Mouse (Mus musculus) urinary bladder, adult 18-20 months (tissue): ENCODE measurements around the gene Nhp2.
"Not testable (repeated sequence)": the region's sequence is repeated elsewhere in the genome, so short reads cannot be mapped to it uniquely, and the experiment has no call there.

Source experiments
- DNase-seq, 2 experiments: peaks; one replicate each; pipeline ENCODE4 v3.0.0; 2022; ENCODE audit warnings: low spot score in 2 of 2, mixed read lengths in 2 of 2

Nhp2 gene

DNA sequence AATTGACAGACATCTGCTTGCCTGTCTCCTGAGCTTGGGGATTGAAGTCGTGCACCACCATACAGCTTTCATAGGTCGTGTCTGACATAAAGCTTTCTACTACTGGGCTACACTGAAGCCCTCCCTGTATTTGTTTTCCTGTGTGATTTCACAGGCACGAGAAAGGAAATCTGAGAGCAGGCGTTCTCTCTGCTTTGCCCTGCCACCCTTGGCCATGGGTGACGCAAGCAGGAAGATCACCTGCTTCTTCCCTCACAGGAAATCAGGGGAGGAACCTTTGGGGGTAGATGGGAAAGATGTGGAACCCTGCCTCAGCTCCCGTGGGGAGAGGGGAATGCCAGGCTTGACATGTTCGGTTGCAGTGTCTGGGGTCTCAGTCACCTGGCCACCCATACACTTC is 38.8 kb downstream of the Nhp2 start:
- no peak for DNase-seq

DNA sequence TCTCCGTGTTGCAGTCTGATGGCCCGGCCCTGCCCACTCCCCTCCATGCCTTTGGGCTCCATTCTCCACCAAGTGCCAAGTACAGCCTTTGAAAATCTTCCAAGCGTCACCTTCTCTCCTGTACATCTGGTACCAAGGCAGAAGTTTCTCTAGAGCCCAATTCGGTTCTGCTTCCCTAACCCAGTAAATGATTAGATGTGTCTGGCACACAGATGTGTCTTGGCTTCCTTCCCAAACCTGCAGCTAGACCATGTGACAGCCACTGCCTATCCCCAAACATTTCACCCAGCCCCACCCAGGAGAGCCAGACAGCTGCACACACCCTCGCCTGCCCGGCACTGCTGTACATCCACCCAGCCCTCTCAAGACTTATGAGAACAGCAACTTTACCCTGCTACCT is 39.2 kb downstream of the Nhp2 start:
- no peak for DNase-seq

DNA sequence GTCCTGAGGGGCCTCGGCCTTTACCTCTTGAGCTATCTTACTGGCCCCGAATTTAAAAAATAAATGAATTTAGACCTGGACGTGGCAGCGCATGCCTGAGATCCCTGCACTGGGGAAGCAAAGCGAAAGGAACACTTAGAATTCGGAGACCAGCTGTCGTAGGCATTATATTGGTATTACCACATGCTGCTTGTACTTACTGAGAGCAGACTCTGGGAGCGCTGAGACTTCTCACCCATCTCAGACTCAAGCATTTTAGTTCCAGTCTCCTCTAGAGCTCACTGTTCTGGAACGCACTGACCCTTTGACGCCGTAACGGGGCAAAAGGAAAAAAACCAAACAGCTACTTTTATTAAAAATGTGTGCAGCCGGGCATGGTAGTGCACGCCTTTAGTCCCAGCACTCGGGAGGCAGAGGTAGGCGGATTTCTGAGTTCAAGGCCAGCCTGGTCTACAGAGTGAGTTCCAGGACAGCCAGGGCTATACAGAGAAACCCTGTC is 42.4 kb downstream of the Nhp2 start:
- no peak for DNase-seq

DNA sequence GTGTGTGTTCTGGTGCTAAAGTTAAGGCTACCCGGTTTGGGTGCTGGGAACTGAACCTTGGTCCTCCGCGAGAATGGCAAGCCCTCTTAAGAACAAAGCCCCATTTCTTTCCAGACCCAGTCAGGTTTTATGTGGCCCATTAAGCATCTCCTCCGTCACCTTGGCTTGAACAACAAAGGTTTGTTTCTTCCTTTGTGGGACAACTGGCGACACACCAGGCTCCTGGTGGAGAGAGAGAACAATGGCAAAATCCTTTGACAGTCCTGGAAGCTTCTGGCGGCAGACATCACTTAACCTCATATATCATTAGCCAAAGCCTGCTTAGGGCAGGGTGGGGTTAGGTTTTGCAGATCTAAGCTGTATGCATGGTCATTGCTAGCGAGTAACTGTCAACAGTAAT is 43.1 kb downstream of the Nhp2 start:
- DNase-seq = no peak

DNA sequence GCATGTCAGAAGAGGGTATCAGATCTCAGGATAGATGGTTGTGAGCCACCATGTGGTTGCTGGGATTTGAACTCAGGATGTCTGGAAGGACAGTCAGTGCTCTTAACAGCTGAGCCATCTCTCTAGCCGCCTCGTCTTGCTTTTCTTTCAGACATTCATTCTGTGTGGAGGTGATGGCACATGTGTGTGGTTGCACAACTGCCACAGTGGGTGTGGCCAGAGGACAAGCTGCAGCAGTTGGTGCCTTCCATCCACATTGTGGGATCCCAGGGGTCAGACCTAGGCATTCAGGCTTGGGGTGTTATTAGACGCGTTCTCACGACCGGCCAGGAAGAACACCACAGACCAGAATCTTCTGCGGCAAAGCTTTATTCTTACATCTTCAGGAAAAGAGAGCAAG is 45.2 kb downstream of the Nhp2 start:
- DNase-seq = not testable (repeated sequence)

DNA sequence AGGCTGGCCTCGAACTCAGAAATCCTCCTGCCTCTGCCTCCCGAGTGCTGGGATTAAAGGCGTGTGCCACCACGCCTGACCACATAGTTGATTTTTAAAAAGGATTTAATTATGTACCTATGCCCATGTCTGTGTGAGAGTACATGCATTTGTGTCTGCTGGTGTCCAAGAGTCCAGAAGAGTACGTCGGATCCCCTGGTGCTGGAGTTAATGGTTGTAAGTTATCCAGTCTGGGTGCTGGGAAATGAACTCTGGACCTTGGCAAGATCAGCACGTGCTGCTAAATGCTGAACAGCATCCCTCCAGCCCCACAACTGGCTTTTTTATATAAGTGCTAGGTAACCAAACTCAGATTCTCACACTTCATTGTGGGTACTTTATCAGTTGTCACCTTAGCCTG is 51.3 kb downstream of the Nhp2 start:
- no peak for DNase-seq

DNA sequence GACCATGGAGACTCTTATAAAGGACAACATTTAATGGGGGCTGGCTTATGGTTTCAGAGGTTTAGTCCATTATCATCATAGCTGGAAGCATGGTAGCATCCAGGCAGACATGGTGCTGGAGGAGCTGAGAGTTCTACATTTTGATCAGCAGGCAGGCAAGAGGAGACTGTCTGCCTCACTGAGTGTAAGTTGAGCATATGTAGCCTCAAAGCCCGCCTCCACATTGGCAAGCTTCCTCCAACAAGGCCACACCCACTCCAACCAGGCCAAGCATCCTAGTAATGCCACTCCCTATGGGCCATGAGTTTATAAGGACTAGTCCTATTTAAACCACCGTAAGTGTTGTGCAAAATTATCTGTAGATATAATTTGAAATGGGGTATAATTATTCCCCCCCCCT is 51.8 kb downstream of the Nhp2 start:
- no peak for DNase-seq

DNA sequence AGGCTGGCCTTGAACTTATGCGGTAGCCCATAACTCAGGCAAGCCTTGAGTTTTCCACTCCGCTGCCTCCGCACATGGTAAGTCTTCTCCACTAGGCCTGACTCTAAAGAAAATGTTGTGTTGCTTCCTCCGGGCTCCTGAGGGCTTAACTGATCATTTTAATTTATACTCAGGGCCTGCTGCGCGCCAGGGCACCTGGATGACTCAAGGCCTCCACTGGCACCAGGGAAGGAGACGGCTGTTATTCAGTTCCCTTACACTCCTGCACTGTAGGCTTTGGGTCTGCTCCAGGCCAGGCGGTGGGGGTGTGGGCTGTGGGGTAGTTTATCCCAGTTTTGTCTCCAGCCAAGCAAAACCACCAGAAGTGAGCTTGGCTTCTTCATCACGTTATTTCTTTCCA is 53.8 kb downstream of the Nhp2 start:
- DNase-seq = peak in 1 of 2 experiments; percentile 46
